Comparison of ENCODE assay signal across 9 mouse cellular contexts in genomic region chr3:113080704-113081103, GRCm38 (mm10).
A peak's percentile ranks its signal among the peaks of the same experiment; 100 is the strongest.
DNase-seq lines count a peak whose midpoint lies in the region; ATAC-seq and TF ChIP-seq lines count a peak whose summit lies in the region.
"Had no signal": no experiment of that assay in that cellular context is flagged by ENCODE, and none has a peak within 500 bp of the region (broad histone marks: within the 10 kb centered on the region; RNA-seq: fewer than 3 reads in every experiment).

No protein-coding gene starts in this region.

- no peak overlapping the region for H3K4me2 ChIP-seq in intestine, embryonic 14.5 days (ENCODE audit: low read length)
- H3K4me2 ChIP-seq in intestine, embryonic 16.5 days (ENCODE audit: low read depth, low read length): no peak overlapping the region
- H3K4me2 ChIP-seq: embryonic facial prominence, embryonic 13.5 days had no signal

- no peaks in the 10 kb centered on the region for H3K9me3 ChIP-seq in intestine, embryonic 14.5 days (ENCODE audit: control insufficient read depth, low read length)
- no peaks in the 10 kb centered on the region for H3K9me3 ChIP-seq in intestine, embryonic 16.5 days (ENCODE audit: control insufficient read depth, low read length)
- no peaks in the 10 kb centered on the region for H3K9me3 ChIP-seq in E14TG2a.4 (ENCODE audit: low read length)
- H3K9me3 ChIP-seq: embryonic facial prominence, embryonic 13.5 days had no signal

- peak; percentile 74 for DNase-seq in intestine, embryonic 14.5 days (ENCODE audit: low spot score)
- DNase-seq in adrenal gland, postnatal 10 days: peak; percentile 67
- DNase-seq in fibroblast of lung, adult 2 months (ENCODE audit: low read depth): peak; percentile 11
- peak; percentile 3 for DNase-seq in layer of hippocampus, adult 9-11 months
- peak; percentile 6 for DNase-seq in retina, adult 2 months (ENCODE audit: low read depth, low spot score)
- DNase-seq in gastrocnemius, postnatal 36 days: no peak

- no peaks in the 10 kb centered on the region for H3K27me3 ChIP-seq in intestine, embryonic 14.5 days (replicated peaks; ENCODE audit: control insufficient read depth, insufficient read depth, low read length)
- H3K27me3 ChIP-seq in intestine, embryonic 16.5 days (replicated peaks; ENCODE audit: control insufficient read depth, insufficient read depth, low read length): no peaks in the 10 kb centered on the region
- no peaks in the 10 kb centered on the region for H3K27me3 ChIP-seq in E14TG2a.4 (ENCODE audit: insufficient read depth, low read length)
- H3K27me3 ChIP-seq: embryonic facial prominence, embryonic 13.5 days had no signal

- H3K36me3 ChIP-seq in intestine, embryonic 14.5 days (ENCODE audit: control insufficient read depth, insufficient read depth, low read length): no peaks in the 10 kb centered on the region
- H3K36me3 ChIP-seq in intestine, embryonic 16.5 days (ENCODE audit: control insufficient read depth, insufficient read depth, low read length): no peaks in the 10 kb centered on the region
- H3K36me3 ChIP-seq in E14TG2a.4 (ENCODE audit: insufficient read depth, low read length): no peaks in the 10 kb centered on the region
- H3K36me3 ChIP-seq: embryonic facial prominence, embryonic 13.5 days had no signal

- no peak overlapping the region for H3K9ac ChIP-seq in intestine, embryonic 14.5 days (ENCODE audit: low read length)
- no peak overlapping the region for H3K9ac ChIP-seq in intestine, embryonic 16.5 days (ENCODE audit: low read depth, low read length)
- H3K9ac ChIP-seq: embryonic facial prominence, embryonic 13.5 days had no signal

- no peak overlapping the region for H3K4me3 ChIP-seq in intestine, embryonic 14.5 days (ENCODE audit: low read depth, low read length)
- H3K4me3 ChIP-seq in intestine, embryonic 16.5 days (ENCODE audit: low read length): no peak overlapping the region
- no peak overlapping the region for H3K4me3 ChIP-seq in E14TG2a.4 (replicated peaks; ENCODE audit: low read length)
- H3K4me3 ChIP-seq: embryonic facial prominence, embryonic 13.5 days had no signal

- no peaks in the 10 kb centered on the region for H3K4me1 ChIP-seq in intestine, embryonic 14.5 days (replicated peaks; ENCODE audit: control insufficient read depth, insufficient read depth, low read length)
- H3K4me1 ChIP-seq in intestine, embryonic 16.5 days (ENCODE audit: control insufficient read depth, insufficient read depth, low read length): no peaks in the 10 kb centered on the region
- no peaks in the 10 kb centered on the region for H3K4me1 ChIP-seq in E14TG2a.4 (replicated peaks; ENCODE audit: low read depth, low read length)
- H3K4me1 ChIP-seq: embryonic facial prominence, embryonic 13.5 days had no signal

- peak; percentile 34 for TF ChIP-seq CTCF in E14TG2a.4 (conservative IDR thresholded peaks at IDR 0.05; ENCODE audit: low read length)

- 0% methylated on average over 1 of the region's 1 CpGs for WGBS in intestine, embryonic 14.5 days
- WGBS in intestine, embryonic 16.5 days: 2% methylated on average over 1 of the region's 1 CpGs

- intact Hi-C loops in gastrocnemius, postnatal 36 days (cut with DNase I): no loop called here

- ATAC-seq in intestine, embryonic 14.5 days (replicated peaks; ENCODE audit: low FRiP score, low TSS enrichment, low read depth): no peak
- no peak for ATAC-seq in intestine, embryonic 16.5 days

- no peak overlapping the region for H3K27ac ChIP-seq in intestine, embryonic 14.5 days (ENCODE audit: low read depth)
- no peak overlapping the region for H3K27ac ChIP-seq in intestine, embryonic 16.5 days (ENCODE audit: low read length)
- H3K27ac ChIP-seq: embryonic facial prominence, embryonic 13.5 days had no signal

Comparison
In these comparisons a context has a peak if more than half of its experiments do, and no peak if none do; other contexts are left out.
1. DNase-seq: peak in intestine, embryonic 14.5 days (single experiment), adrenal gland, postnatal 10 days (single experiment), fibroblast of lung, adult 2 months (single experiment), layer of hippocampus, adult 9-11 months (single experiment) and retina, adult 2 months (single experiment); none in gastrocnemius, postnatal 36 days (0 of 2).